In genomic region chr3:32414381-32414780, GRCm38 (mm10) we compare ENCODE assay signal across 17 mouse cellular contexts. TPM values are rescaled to one million over a fixed set of nuclear protein-coding genes. Genes with fewer than 3 reads are reported as not detected.
DNase-seq lines count a peak whose midpoint lies in the region; ATAC-seq and TF ChIP-seq lines count a peak whose summit lies in the region.
"Had no signal": no experiment of that assay in that cellular context is flagged by ENCODE, and none has a peak within 500 bp of the region (broad histone marks: within the 10 kb centered on the region; RNA-seq: fewer than 3 reads in every experiment).

No protein-coding gene starts in this region.

- H3K4me2 ChIP-seq in kidney, postnatal 0 days (ENCODE audit: low read length): no peak overlapping the region
- no peak overlapping the region for H3K4me2 ChIP-seq in kidney, embryonic 14.5 days (replicated peaks; ENCODE audit: low read depth, low read length)
- H3K4me2 ChIP-seq: limb, embryonic 15.5 days; midbrain, embryonic 15.5 days; neural tube, embryonic 12.5 days had no signal

- H3K9ac ChIP-seq in heart, adult 2 months (ENCODE audit: low read depth, low read length): no peak overlapping the region
- no peak overlapping the region for H3K9ac ChIP-seq in kidney, postnatal 0 days (ENCODE audit: low read depth, low read length)
- no peak overlapping the region for H3K9ac ChIP-seq in kidney, embryonic 14.5 days (ENCODE audit: low read depth, low read length)
- H3K9ac ChIP-seq: limb, embryonic 15.5 days; midbrain, embryonic 15.5 days; neural tube, embryonic 12.5 days had no signal

- H3K36me3 ChIP-seq in heart, adult 2 months (ENCODE audit: control insufficient read depth, insufficient read depth, low read length): peaks cover 17% of the 10 kb centered on the region
- H3K36me3 ChIP-seq in kidney, postnatal 0 days (ENCODE audit: insufficient read depth, low read length): no peaks in the 10 kb centered on the region
- no peaks in the 10 kb centered on the region for H3K36me3 ChIP-seq in kidney, embryonic 14.5 days (ENCODE audit: control insufficient read depth, insufficient read depth, low read length)
- H3K36me3 ChIP-seq: limb, embryonic 15.5 days; midbrain, embryonic 15.5 days; neural tube, embryonic 12.5 days had no signal

- DNase-seq in heart, adult 2 months: no peak
- no peak for DNase-seq in heart, postnatal 10 days
- DNase-seq in kidney, postnatal 0 days (ENCODE audit: low spot score): no peak
- peak; percentile 34 for DNase-seq in brain, adult 2 months (ENCODE audit: low read depth, low spot score)
- DNase-seq in brain, embryonic 14.5 days (ENCODE audit: low read depth): peak; percentile 60
- DNase-seq in adrenal gland, adult 18-20 months (ENCODE audit: low spot score in 2 of 2): no peak
- DNase-seq: adrenal gland, adult 8-10 months; heart, postnatal 4 days; lung, adult 2 months; lung, postnatal 4 days; thymus, adult 2 months had no signal

- H3K79me2 ChIP-seq in heart, adult 2 months (replicated peaks; ENCODE audit: control insufficient read depth, insufficient read depth, low read length): peaks cover 3% of the 10 kb centered on the region

- no peak overlapping the region for H3K4me3 ChIP-seq in heart, adult 2 months
- no peak overlapping the region for H3K4me3 ChIP-seq in kidney, postnatal 0 days (replicated peaks; ENCODE audit: low read depth, low read length)
- no peak overlapping the region for H3K4me3 ChIP-seq in kidney, embryonic 14.5 days (ENCODE audit: low read length)
- H3K4me3 ChIP-seq: limb, embryonic 15.5 days; midbrain, embryonic 15.5 days; neural tube, embryonic 12.5 days had no signal

- H3K9me3 ChIP-seq in kidney, postnatal 0 days (replicated peaks; ENCODE audit: low read length): no peaks in the 10 kb centered on the region
- no peaks in the 10 kb centered on the region for H3K9me3 ChIP-seq in kidney, embryonic 14.5 days (ENCODE audit: control insufficient read depth, low read length)
- H3K9me3 ChIP-seq: limb, embryonic 15.5 days; midbrain, embryonic 15.5 days; neural tube, embryonic 12.5 days had no signal

- no peak for ATAC-seq in kidney, postnatal 0 days (replicated peaks; ENCODE audit: low FRiP score, low read depth)
- ATAC-seq in kidney, embryonic 14.5 days (ENCODE audit: low FRiP score, low TSS enrichment): no peak
- ATAC-seq: CD4-positive, CD25-positive, alpha-beta regulatory T cell, adult 4 months; intestine, postnatal 0 days; midbrain, embryonic 15.5 days had no signal

- H3K4me1 ChIP-seq in heart, adult 2 months (ENCODE audit: control insufficient read depth, insufficient read depth, low read length): peaks cover 15% of the 10 kb centered on the region
- peaks cover 10% of the 10 kb centered on the region for H3K4me1 ChIP-seq in kidney, postnatal 0 days (replicated peaks; ENCODE audit: insufficient read depth, low read length)
- peaks cover 14% of the 10 kb centered on the region; the same call in 1 of the 2 replicates for H3K4me1 ChIP-seq in kidney, embryonic 14.5 days (ENCODE audit: control insufficient read depth, insufficient read depth, low read length)

- TF ChIP-seq EP300 in heart, adult 2 months (IDR thresholded peaks at IDR 0.05; ENCODE audit: insufficient read depth, low read depth, low read length): no peak

- intact Hi-C loops in heart, adult 2 months (cut with DNase I): loop anchor here (2.0 kb wide), 1 partner anchor 14 kb away; no protein-coding TSS in a partner anchor
- intact Hi-C loops in heart, postnatal 10 days (cut with DNase I): loop anchor here (2.0 kb wide), 1 partner anchor 16 kb away; no protein-coding TSS in a partner anchor

- TF ChIP-seq CTCF in heart, adult 2 months (IDR thresholded peaks at IDR 0.05): no peak
- no peak for TF ChIP-seq CTCF in kidney, postnatal 0 days (IDR thresholded peaks at IDR 0.05; ENCODE audit: low read depth)
- TF ChIP-seq CTCF in brain, embryonic 14.5 days (IDR thresholded peaks at IDR 0.05; ENCODE audit: borderline replicate concordance, extremely low read depth, insufficient read depth, insufficient read length): no peak

- no peak for TF ChIP-seq POLR2A in heart, adult 2 months (IDR thresholded peaks at IDR 0.05; ENCODE audit: insufficient read depth, low read depth, low read length)
- TF ChIP-seq POLR2A in brain, embryonic 14.5 days (IDR thresholded peaks at IDR 0.05; ENCODE audit: borderline replicate concordance, extremely low read depth, insufficient read depth, insufficient read length, poor library complexity, severe bottlenecking): no peak

- 15% methylated on average over 4 of the region's 4 CpGs for WGBS in heart, adult 2 months
- WGBS in kidney, postnatal 0 days: 24% methylated on average over 4 of the region's 4 CpGs
- 51% methylated on average over 4 of the region's 4 CpGs for WGBS in kidney, embryonic 14.5 days

- H3K27ac ChIP-seq in heart, adult 2 months: peak overlapping the region; percentile 31; the same call in 1 of the 2 replicates
- H3K27ac ChIP-seq in kidney, postnatal 0 days: 0 out of 2 replicates have a peak overlapping the region, but pooled peaks have one; percentile 13
- H3K27ac ChIP-seq in kidney, embryonic 14.5 days (ENCODE audit: low read depth, low read length): no peak overlapping the region
- H3K27ac ChIP-seq: limb, embryonic 15.5 days; midbrain, embryonic 15.5 days; neural tube, embryonic 12.5 days had no signal

- H3K27me3 ChIP-seq in heart, adult 2 months (ENCODE audit: control insufficient read depth, insufficient read depth, low read length): no peaks in the 10 kb centered on the region
- H3K27me3 ChIP-seq in kidney, postnatal 0 days (ENCODE audit: insufficient read depth, low read length): no peaks in the 10 kb centered on the region
- H3K27me3 ChIP-seq in kidney, embryonic 14.5 days (ENCODE audit: control insufficient read depth, insufficient read depth, low read length): no peaks in the 10 kb centered on the region
- H3K27me3 ChIP-seq: limb, embryonic 15.5 days; midbrain, embryonic 15.5 days; neural tube, embryonic 12.5 days had no signal

RNA-seq across cellular contexts. Expression of gene Pik3ca, which starts 16.9 kb away (rescaled TPM):
- 10 to 100 TPM; 43.5 to 48.5 TPM for total RNA-seq in heart, adult 2 months (2021)
- polyA plus RNA-seq in heart, adult 2 months (2012; rRNA removed): 6.5 and 13.4 TPM in 2 replicates
- total RNA-seq in heart, postnatal 10 days (2021): 10 to 100 TPM; 48.6 to 57.2 TPM
- polyA plus RNA-seq in kidney, postnatal 0 days (2015; fragmentation: Nextera tagmentation; extraction: Ambion mirVana): 11.2 and 11.4 TPM in 2 replicates
- polyA plus RNA-seq in kidney, embryonic 14.5 days (2014; fragmentation: Nextera tagmentation; extraction: Ambion mirVana): 14.5 and 16.2 TPM in 2 replicates
- polyA plus RNA-seq in brain, embryonic 14.5 days (2012; rRNA removed): 21.8 and 27.6 TPM in 2 replicates
- total RNA-seq in adrenal gland, adult 18-20 months (2021): 10 to 100 TPM; 42.3 to 59.5 TPM

RNA-seq across cellular contexts. Expression of gene Zmat3, which starts 48.6 kb away (rescaled TPM):
- total RNA-seq in heart, adult 2 months (2021): 1 to 10 TPM; 5.9 to 6.1 TPM
- polyA plus RNA-seq in heart, adult 2 months (2012; rRNA removed): 4.4 and 7.3 TPM in 2 replicates
- 10 to 100 TPM; 11.2 to 12.1 TPM for total RNA-seq in heart, postnatal 10 days (2021)
- polyA plus RNA-seq in kidney, postnatal 0 days (2015; fragmentation: Nextera tagmentation; extraction: Ambion mirVana): 3.5 and 3.6 TPM in 2 replicates
- polyA plus RNA-seq in kidney, embryonic 14.5 days (2014; fragmentation: Nextera tagmentation; extraction: Ambion mirVana): 5.8 and 6.9 TPM in 2 replicates
- polyA plus RNA-seq in brain, embryonic 14.5 days (2012; rRNA removed): 15.0 and 20.6 TPM in 2 replicates
- total RNA-seq in adrenal gland, adult 18-20 months (2021): 10 to 100 TPM; 22.2 to 24.0 TPM

Comparison
In these comparisons a context has a peak if more than half of its experiments do, and no peak if none do; other contexts are left out.
1. DNase-seq: peak in brain, adult 2 months (single experiment) and brain, embryonic 14.5 days (single experiment); none in heart, adult 2 months (0 of 2), heart, postnatal 10 days (0 of 2), kidney, postnatal 0 days (single experiment) and adrenal gland, adult 18-20 months (0 of 2).